Comparison of ENCODE assay signal across 21 mouse cellular contexts in the genomic region with DNA sequence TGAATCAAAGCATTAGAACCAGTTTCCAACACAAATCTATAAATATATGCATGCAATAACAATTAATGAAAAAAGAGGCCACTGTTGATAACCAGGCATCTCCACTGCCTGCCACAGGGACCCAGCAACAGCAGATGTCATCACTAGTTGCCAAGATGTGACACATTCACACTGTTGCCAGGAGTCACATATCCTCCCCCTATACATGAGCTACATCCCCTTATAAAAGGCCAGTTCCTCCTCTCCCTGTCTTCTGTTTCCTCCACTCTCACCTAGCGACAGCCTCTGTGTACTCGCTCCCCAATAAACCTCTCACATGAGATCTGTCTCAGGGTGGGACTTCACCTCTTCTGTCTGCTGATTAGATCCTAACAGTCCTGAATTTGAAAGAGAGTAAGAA.
"Had no signal": no experiment of that assay in that cellular context is flagged by ENCODE, and none has a peak within 500 bp of the region (broad histone marks: within the 10 kb centered on the region; RNA-seq: fewer than 3 reads in every experiment).

No protein-coding gene starts in this region.

- H3K36me3 ChIP-seq: limb, embryonic 10.5 days; limb, embryonic 13.5 days; liver, embryonic 12.5 days; liver, embryonic 15.5 days; lung, embryonic 15.5 days; midbrain, embryonic 10.5 days; midbrain, embryonic 13.5 days; neural tube, embryonic 13.5 days had no signal

- H3K27ac ChIP-seq: kidney, postnatal 0 days; layer of hippocampus, adult 2 months; limb, embryonic 10.5 days; limb, embryonic 13.5 days; liver, embryonic 12.5 days; liver, embryonic 15.5 days; lung, embryonic 15.5 days; midbrain, embryonic 10.5 days; midbrain, embryonic 13.5 days; neural tube, embryonic 13.5 days had no signal

- H3K9ac ChIP-seq: limb, embryonic 13.5 days; liver, embryonic 12.5 days; liver, embryonic 15.5 days; lung, embryonic 15.5 days; midbrain, embryonic 13.5 days; neural tube, embryonic 13.5 days had no signal

- H3K4me3 ChIP-seq: layer of hippocampus, adult 2 months; limb, embryonic 10.5 days; limb, embryonic 13.5 days; liver, embryonic 12.5 days; liver, embryonic 15.5 days; lung, embryonic 15.5 days; midbrain, embryonic 10.5 days; midbrain, embryonic 13.5 days; myocyte; neural tube, embryonic 13.5 days had no signal

- H3K9me3 ChIP-seq: limb, embryonic 10.5 days; limb, embryonic 13.5 days; liver, embryonic 12.5 days; liver, embryonic 15.5 days; lung, embryonic 15.5 days; midbrain, embryonic 10.5 days; midbrain, embryonic 13.5 days; neural tube, embryonic 13.5 days had no signal

- H3K27me3 ChIP-seq: limb, embryonic 13.5 days; liver, embryonic 12.5 days; liver, embryonic 15.5 days; lung, embryonic 15.5 days; midbrain, embryonic 13.5 days; neural tube, embryonic 13.5 days had no signal

- H3K4me2 ChIP-seq: limb, embryonic 13.5 days; liver, embryonic 12.5 days; liver, embryonic 15.5 days; lung, embryonic 15.5 days; midbrain, embryonic 13.5 days; neural tube, embryonic 13.5 days had no signal

- DNase-seq: kidney, adult 2 months; kidney, postnatal 25 days; liver; lung, adult 18-20 months; lung, postnatal 10 days; lung, postnatal 36 days; thymus, adult 18-20 months; thymus, postnatal 14 days; thymus, postnatal 4 days had no signal

- ATAC-seq: liver, embryonic 12.5 days; midbrain, embryonic 13.5 days; midbrain, embryonic 16.5 days had no signal
